Mouse (Mus musculus): ENCODE data around the gene Plekhh3. TPM values are rescaled to one million over a fixed set of nuclear protein-coding genes. Genes with fewer than 3 reads are reported as not detected.
A peak's percentile ranks its signal among the peaks of the same experiment; 100 is the strongest.
"Not testable (repeated sequence)": the region's sequence is repeated elsewhere in the genome, so short reads cannot be mapped to it uniquely, and the experiment has no call there.

Plekhh3 gene
- polyA plus RNA-seq, 1 experiment from 2014 or later = 9.2 TPM

DNA sequence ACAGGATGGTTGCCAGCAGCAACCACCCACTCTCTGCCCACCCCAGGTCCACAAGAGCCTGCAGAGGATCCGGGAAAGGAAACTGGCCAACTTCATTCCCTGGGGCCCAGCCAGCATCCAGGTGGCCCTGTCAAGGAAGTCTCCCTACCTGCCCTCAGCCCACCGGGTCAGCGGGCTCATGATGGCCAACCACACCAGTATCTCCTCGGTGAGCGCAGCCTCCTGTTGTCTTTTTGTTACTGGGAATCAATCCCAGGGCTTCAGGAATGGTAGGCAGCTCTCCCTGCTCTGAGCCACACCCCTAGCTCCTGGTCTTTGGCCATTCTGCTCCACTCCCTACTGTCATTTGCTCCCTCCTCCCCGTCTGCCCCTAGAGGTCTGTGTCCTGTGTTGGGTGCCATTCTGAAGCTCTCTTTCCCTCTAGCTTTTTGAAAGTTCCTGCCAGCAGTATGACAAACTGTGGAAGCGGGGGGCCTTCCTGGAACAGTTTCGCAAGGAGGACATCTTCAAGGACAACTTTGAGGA is 10.1 kb downstream of the Plekhh3 start:
- not testable (repeated sequence) for H3K4me2 ChIP-seq (ENCODE audit: low read depth, low read length); ATAC-seq; H3K9me3 ChIP-seq (ENCODE audit: control insufficient read depth, low read length); H3K27me3 ChIP-seq (replicated peaks; ENCODE audit: control insufficient read depth, insufficient read depth, low read length); H3K27ac ChIP-seq (ENCODE audit: low read length); H3K9ac ChIP-seq (ENCODE audit: low read depth, low read length); H3K36me3 ChIP-seq (ENCODE audit: control insufficient read depth, insufficient read depth, low read length); H3K4me3 ChIP-seq (ENCODE audit: low read length)
- peaks cover 25% of the 10 kb centered on the region for H3K4me1 ChIP-seq (ENCODE audit: control insufficient read depth, insufficient read depth, low read length)
- WGBS = 78% methylated on average over 6 of the region's 8 CpGs

DNA sequence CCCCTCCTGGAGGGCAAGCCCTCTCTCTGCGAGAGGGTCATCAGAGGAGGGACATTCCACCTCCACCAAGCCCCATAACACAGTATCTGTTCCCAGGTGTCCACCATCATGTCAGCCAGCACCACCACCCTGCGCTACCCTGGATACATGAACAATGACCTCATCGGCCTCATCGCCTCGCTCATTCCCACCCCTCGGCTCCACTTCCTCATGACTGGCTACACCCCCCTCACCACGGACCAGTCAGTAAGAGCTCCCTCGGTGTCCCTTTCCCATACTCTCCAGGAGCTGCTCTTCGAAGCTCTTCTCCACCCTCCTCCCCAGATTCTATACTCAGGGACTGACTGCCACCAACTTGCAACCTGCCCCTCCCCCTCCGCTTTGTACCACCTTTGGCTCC is 11.0 kb downstream of the Plekhh3 start:
- H3K9me3 ChIP-seq (ENCODE audit: control insufficient read depth, low read length); H3K4me3 ChIP-seq (ENCODE audit: low read length); H3K4me2 ChIP-seq (ENCODE audit: low read depth, low read length); H3K36me3 ChIP-seq (ENCODE audit: control insufficient read depth, insufficient read depth, low read length); H3K9ac ChIP-seq (ENCODE audit: low read depth, low read length); ATAC-seq; H3K27ac ChIP-seq (ENCODE audit: low read length); H3K27me3 ChIP-seq (replicated peaks; ENCODE audit: control insufficient read depth, insufficient read depth, low read length): not testable (repeated sequence)
- peaks cover 33% of the 10 kb centered on the region for H3K4me1 ChIP-seq (ENCODE audit: control insufficient read depth, insufficient read depth, low read length)
- WGBS = 82% methylated on average over 8 of the region's 10 CpGs

DNA sequence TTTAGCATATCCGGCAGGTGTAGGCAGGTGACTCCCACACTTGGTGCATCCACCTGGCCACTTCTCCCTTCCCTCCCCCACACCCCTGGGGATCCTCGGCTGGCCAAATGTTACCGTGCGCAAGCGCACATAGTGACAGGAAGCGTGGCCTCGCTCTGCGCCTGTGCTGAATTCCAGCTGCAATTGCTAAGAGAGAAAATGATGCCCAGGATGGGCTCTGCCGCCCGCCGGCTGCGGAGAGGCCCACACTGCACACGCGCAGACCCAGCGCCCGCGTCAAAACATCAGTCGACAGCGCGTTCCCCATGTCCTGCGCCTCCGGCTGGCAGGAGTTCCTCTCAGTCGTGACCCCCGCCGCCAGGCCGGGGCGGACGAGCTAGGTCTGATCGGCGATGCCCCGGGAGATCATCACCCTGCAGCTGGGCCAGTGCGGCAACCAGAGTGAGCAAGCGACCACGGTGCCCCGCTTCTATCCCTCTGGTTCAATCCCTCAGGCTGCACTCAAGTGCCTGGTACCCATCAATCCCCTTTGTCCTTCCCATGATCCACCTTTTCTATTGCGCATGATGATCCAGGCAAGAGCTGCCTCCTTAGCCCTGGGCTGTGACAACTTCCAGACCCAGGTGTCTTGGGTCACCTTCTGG is 15.3 kb downstream of the Plekhh3 start, which contains the start of gene Tubg2:
Tubg2 (plus strand) TSS at position 180 of the 644 bp plus-strand sequence.
- Histone ChIP-seq H3K4me2 (ENCODE audit: low read depth, low read length) (peak within 1 kb of the TSS; percentile 84), H3K9me3 (ENCODE audit: control insufficient read depth, low read length) (no peaks in the 10 kb centered on the region), H3K27ac (ENCODE audit: low read length) (peak within 1 kb of the TSS; percentile 24; the same call in 1 of the 2 replicates), H3K4me1 (ENCODE audit: control insufficient read depth, insufficient read depth, low read length) (peaks cover 13% of the 10 kb centered on the region), H3K9ac (ENCODE audit: low read depth, low read length) (peak within 1 kb of the TSS; percentile 72), H3K4me3 (ENCODE audit: low read length) (peak within 1 kb of the TSS; percentile 55), H3K36me3 (ENCODE audit: control insufficient read depth, insufficient read depth, low read length) (no peaks in the 10 kb centered on the region), H3K27me3 (replicated peaks; ENCODE audit: control insufficient read depth, insufficient read depth, low read length) (no peaks in the 10 kb centered on the region)
- 4% methylated on average over 36 of the region's 36 CpGs for WGBS
- peak; percentile 69 for ATAC-seq

DNA sequence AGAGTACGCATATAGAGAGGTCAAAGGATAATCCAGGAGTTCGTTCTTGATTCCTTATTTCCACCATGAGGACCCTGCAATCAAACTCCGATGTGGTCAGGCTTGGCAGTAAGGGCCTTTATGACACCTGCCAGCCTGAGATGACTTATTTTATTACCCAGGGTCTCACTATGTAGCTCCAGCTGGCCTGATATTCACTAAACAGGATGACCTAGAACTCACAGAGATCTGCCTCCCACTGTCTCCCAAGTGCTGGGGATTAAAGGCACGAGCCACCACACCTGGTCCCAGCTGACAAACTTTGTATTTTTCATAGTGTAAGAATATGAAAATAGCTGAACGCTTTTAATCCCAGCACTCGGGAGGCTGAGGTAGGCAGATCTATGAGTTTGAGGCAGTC is 16.0 kb downstream of the Plekhh3 start:
- peaks cover 13% of the 10 kb centered on the region for H3K4me1 ChIP-seq (ENCODE audit: control insufficient read depth, insufficient read depth, low read length)
- H3K27me3 ChIP-seq (replicated peaks; ENCODE audit: control insufficient read depth, insufficient read depth, low read length) = no peaks in the 10 kb centered on the region
- H3K4me2 ChIP-seq (ENCODE audit: low read depth, low read length) = no peak overlapping the region
- no peak overlapping the region for H3K4me3 ChIP-seq (ENCODE audit: low read length)
- H3K27ac ChIP-seq (ENCODE audit: low read length) = no peak overlapping the region
- 65% methylated on average over 6 of the region's 6 CpGs for WGBS
- no peak for ATAC-seq
- H3K9me3 ChIP-seq (ENCODE audit: control insufficient read depth, low read length) = no peaks in the 10 kb centered on the region
- H3K9ac ChIP-seq (ENCODE audit: low read depth, low read length) = no peak overlapping the region
- H3K36me3 ChIP-seq (ENCODE audit: control insufficient read depth, insufficient read depth, low read length) = no peaks in the 10 kb centered on the region

DNA sequence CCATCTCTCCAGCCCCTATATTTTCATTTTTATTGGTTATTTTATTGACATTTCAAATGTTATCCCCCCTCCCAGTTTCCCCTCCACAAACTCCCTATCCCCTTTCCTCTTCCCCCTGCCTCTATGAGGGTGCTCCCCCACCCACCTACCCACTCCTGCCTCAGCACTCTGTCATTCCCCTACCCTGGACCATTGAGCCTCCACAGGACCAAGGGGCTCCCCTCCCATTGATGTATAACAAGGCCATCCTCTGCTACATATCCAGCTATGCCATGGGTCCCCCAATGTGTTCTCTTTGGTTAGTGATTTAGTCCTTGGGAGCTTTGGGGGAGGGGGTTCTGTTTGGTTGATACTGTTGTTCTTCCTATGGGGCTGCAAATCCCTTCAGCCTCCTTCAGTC is 16.5 kb downstream of the Plekhh3 start:
- Histone ChIP-seq H3K4me2 (ENCODE audit: low read depth, low read length) (no peak overlapping the region), H3K4me1 (ENCODE audit: control insufficient read depth, insufficient read depth, low read length) (peaks cover 14% of the 10 kb centered on the region), H3K9me3 (ENCODE audit: control insufficient read depth, low read length) (no peaks in the 10 kb centered on the region), H3K4me3 (ENCODE audit: low read length) (no peak overlapping the region), H3K9ac (ENCODE audit: low read depth, low read length) (no peak overlapping the region), H3K36me3 (ENCODE audit: control insufficient read depth, insufficient read depth, low read length) (no peaks in the 10 kb centered on the region), H3K27ac (ENCODE audit: low read length) (no peak overlapping the region), H3K27me3 (replicated peaks; ENCODE audit: control insufficient read depth, insufficient read depth, low read length) (no peaks in the 10 kb centered on the region)
- no peak for ATAC-seq

DNA sequence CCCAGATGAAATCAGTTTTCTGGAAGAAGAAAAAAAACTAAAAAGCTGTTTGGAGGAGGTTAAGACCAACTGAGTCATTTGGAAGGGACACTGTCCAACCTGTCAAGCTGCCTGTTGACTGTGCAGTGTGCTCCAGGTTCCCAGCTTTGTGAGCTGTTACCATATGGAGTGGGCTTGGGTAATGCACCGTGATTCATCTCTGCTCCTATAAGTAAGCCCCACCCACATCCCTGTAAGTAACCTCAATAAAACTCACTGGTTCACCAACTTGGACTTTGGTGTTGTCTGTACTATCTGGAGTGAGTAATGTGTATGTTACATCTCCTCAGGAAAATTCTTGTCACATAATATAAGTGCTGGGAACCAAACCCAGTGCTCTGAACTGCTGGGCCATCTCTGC is 18.3 kb downstream of the Plekhh3 start:
- WGBS = 58% methylated on average over 1 of the region's 1 CpGs
- Histone ChIP-seq H3K9me3 (ENCODE audit: control insufficient read depth, low read length) (no peaks in the 10 kb centered on the region), H3K27ac (ENCODE audit: low read length) (no peak overlapping the region), H3K4me3 (ENCODE audit: low read length) (no peak overlapping the region), H3K4me2 (ENCODE audit: low read depth, low read length) (no peak overlapping the region), H3K27me3 (replicated peaks; ENCODE audit: control insufficient read depth, insufficient read depth, low read length) (no peaks in the 10 kb centered on the region), H3K4me1 (ENCODE audit: control insufficient read depth, insufficient read depth, low read length) (peaks cover 25% of the 10 kb centered on the region), H3K36me3 (ENCODE audit: control insufficient read depth, insufficient read depth, low read length) (no peaks in the 10 kb centered on the region), H3K9ac (ENCODE audit: low read depth, low read length) (no peak overlapping the region)
- peak; percentile 67 for ATAC-seq

DNA sequence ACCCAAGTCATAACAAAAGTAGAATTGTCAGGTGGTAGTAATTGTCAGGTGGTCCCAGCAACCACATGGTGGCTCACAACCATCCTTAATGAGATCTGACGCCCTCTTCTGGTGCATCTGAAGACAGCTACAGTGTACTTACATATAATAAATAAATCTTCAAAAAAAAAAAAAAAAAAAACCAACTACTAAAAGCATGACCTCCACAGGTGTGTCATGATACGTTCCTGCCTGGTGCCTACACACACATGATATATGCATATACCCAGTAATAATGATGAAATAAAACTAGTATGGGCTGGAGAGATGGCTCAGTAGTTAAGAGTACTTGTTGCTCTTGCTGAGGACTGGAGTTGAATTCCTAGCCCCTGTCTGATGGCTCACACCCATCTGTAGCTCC is 20.1 kb downstream of the Plekhh3 start:
- Histone ChIP-seq H3K36me3 (ENCODE audit: control insufficient read depth, insufficient read depth, low read length) (no peaks in the 10 kb centered on the region), H3K4me3 (ENCODE audit: low read length) (no peak overlapping the region), H3K4me1 (ENCODE audit: control insufficient read depth, insufficient read depth, low read length) (peaks cover 22% of the 10 kb centered on the region), H3K4me2 (ENCODE audit: low read depth, low read length) (no peak overlapping the region), H3K27ac (ENCODE audit: low read length) (no peak overlapping the region), H3K27me3 (replicated peaks; ENCODE audit: control insufficient read depth, insufficient read depth, low read length) (no peaks in the 10 kb centered on the region), H3K9me3 (ENCODE audit: control insufficient read depth, low read length) (no peaks in the 10 kb centered on the region), H3K9ac (ENCODE audit: low read depth, low read length) (no peak overlapping the region)
- ATAC-seq = no peak
- WGBS = 59% methylated on average over 2 of the region's 2 CpGs

DNA sequence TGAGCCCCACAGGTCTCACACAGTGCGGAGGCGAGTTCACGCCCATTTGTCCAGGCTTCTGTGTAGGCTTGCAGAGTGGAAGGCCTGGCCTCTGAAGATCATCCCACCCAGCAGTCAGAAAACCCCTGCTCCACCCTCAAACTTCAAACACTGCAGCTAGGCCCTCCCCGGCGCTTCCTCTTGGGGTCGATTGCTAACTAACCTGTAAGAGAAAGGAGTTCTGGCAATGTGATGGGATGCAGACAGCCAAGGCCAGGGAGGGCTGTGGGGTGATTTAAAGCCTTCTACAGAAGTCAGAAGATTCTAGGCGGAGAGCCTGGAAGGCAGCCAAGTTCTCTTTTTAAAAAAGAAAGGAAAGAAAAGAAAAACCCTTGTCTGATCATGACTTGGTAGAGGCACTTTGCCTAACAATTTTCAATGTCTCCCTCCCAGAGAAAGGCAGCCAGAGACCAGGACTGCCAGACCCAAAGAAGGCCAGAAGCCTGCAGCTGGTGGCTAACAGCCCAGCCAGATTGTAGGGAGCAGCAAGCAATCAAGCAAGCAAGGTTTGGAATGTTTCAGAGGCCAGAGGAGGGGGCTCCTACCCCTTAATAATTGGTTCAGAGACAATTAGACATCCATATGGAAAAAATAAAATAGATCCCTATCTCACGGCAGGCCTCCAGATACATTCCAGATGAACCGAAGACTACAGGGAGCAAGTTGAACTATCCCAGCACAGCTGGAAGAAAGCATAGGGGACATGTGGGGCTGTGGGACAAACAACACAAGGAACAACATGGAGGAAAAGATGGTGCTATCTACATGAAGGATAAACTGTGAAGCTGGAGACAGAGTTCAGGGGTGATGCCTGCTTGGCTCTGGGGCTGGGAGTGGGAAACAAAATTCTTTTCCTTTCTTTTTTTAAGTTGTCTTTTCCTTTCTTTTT is 21.7 kb downstream of the Plekhh3 start:
- Histone ChIP-seq H3K4me3 (ENCODE audit: low read length) (no peak overlapping the region), H3K4me2 (ENCODE audit: low read depth, low read length) (no peak overlapping the region), H3K4me1 (ENCODE audit: control insufficient read depth, insufficient read depth, low read length) (peaks cover 13% of the 10 kb centered on the region), H3K27me3 (replicated peaks; ENCODE audit: control insufficient read depth, insufficient read depth, low read length) (no peaks in the 10 kb centered on the region), H3K36me3 (ENCODE audit: control insufficient read depth, insufficient read depth, low read length) (no peaks in the 10 kb centered on the region), H3K27ac (ENCODE audit: low read length) (peak overlapping the region; percentile 80), H3K9me3 (ENCODE audit: control insufficient read depth, low read length) (no peaks in the 10 kb centered on the region), H3K9ac (ENCODE audit: low read depth, low read length) (peak overlapping the region; percentile 41)
- 31% methylated on average over 9 of the region's 9 CpGs for WGBS
- ATAC-seq = peak; percentile 61

DNA sequence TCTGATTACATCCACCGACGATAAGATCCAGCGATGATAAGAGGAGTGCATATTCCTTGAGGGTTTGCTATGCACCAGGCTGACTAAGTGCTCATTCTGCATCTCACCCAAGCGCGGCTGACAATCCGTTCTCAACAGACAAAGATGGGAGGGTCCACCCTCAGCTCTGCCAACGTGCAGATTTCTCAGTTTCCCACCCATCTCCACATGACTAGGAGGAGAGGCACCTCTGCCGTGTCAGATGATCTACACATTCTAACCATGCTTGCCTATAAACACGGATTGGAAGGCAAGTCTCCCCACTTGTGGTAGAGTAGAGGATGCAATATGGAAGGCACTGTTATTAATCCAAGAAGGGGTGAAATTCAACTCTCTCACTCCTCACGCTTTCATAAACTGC is 22.4 kb downstream of the Plekhh3 start:
- ATAC-seq = no peak
- Histone ChIP-seq H3K9ac (ENCODE audit: low read depth, low read length) (peak overlapping the region; percentile 41), H3K9me3 (ENCODE audit: control insufficient read depth, low read length) (no peaks in the 10 kb centered on the region), H3K36me3 (ENCODE audit: control insufficient read depth, insufficient read depth, low read length) (no peaks in the 10 kb centered on the region), H3K4me1 (ENCODE audit: control insufficient read depth, insufficient read depth, low read length) (peaks cover 16% of the 10 kb centered on the region), H3K4me3 (ENCODE audit: low read length) (no peak overlapping the region), H3K4me2 (ENCODE audit: low read depth, low read length) (no peak overlapping the region), H3K27me3 (replicated peaks; ENCODE audit: control insufficient read depth, insufficient read depth, low read length) (no peaks in the 10 kb centered on the region), H3K27ac (ENCODE audit: low read length) (peak overlapping the region; percentile 80)
- WGBS = 62% methylated on average over 10 of the region's 10 CpGs

Measured in intestine, embryonic 16.5 days (tissue).